Mouse (Mus musculus) liver, postnatal 0 days (tissue): ENCODE data around the gene Atp23. TPM values are rescaled to one million over a fixed set of nuclear protein-coding genes. Genes with fewer than 3 reads are reported as not detected.
"Not testable (repeated sequence)": the region's sequence is repeated elsewhere in the genome, so short reads cannot be mapped to it uniquely, and the experiment has no call there.

Experiments used
- ATAC-seq: fragments of 200-750 bp; cut with Nextera tagmentation; 2 replicates; pipeline ENCODE4 v1.8.0; 2017; ENCODE audit warnings: mild to moderate bottlenecking, moderate library complexity
- DNase-seq: peaks from one replicate; pipeline ENCODE4 v3.0.0-alpha.2; 2016
- H3K27ac ChIP-seq: fragments of 300-500 bp; sonication (generic); 2 replicates; pipeline ENCODE4 v1.5.1; 2014; ENCODE audit warnings: antibody characterized with exemption, moderate library complexity, mild to moderate bottlenecking, low read depth
- H3K27me3 ChIP-seq: fragments of 300-500 bp; sonication (generic); 2 replicates; pipeline ENCODE4 v1.6.1; 2014; ENCODE audit warnings: low read length, control low read depth, mixed read lengths; ENCODE audit not compliant: insufficient read depth
- H3K36me3 ChIP-seq: fragments of 300-500 bp; sonication (generic); replicated peaks from 2 replicates; pipeline ENCODE4 v1.6.1; 2014; ENCODE audit warnings: mild to moderate bottlenecking, control low read depth, low read length, moderate library complexity, mixed read lengths; ENCODE audit not compliant: insufficient read depth
- H3K4me1 ChIP-seq: fragments of 300-500 bp; sonication (generic); 2 replicates; pipeline ENCODE4 v1.6.1; 2014; ENCODE audit warnings: antibody characterized with exemption, mild to moderate bottlenecking, control low read depth; ENCODE audit not compliant: insufficient read depth
- H3K4me2 ChIP-seq: fragments of 300-500 bp; sonication (generic); 2 replicates; pipeline ENCODE4 v1.6.1; 2014; ENCODE audit warnings: low read depth, mild to moderate bottlenecking, low read length, moderate library complexity, mixed read lengths
- H3K4me3 ChIP-seq: fragments of 300-500 bp; sonication (generic); 2 replicates; pipeline ENCODE4 v1.5.1; 2014; ENCODE audit warnings: low read depth, low read length
- H3K9ac ChIP-seq: fragments of 300-500 bp; sonication (generic); replicated peaks from 2 replicates; pipeline ENCODE4 v1.6.1; 2014; ENCODE audit warnings: mild to moderate bottlenecking, moderate library complexity
- H3K9me3 ChIP-seq: fragments of 300-500 bp; sonication (generic); 2 replicates; pipeline ENCODE4 v1.6.1; 2016; ENCODE audit warnings: mild to moderate bottlenecking, control low read depth, low read length, mixed read lengths
- CTCF ChIP-seq: sonication (generic); IDR thresholded peaks from 2 replicates; pipeline ENCODE4 v1.5.1; 2016; ENCODE audit warnings: antibody characterized with exemption, low read depth
- EP300 ChIP-seq: IDR thresholded peaks from 2 replicates; pipeline ENCODE4 v1.6.1; 2016; ENCODE audit warnings: antibody characterized with exemption, low read depth, mild to moderate bottlenecking
- WGBS: fragments of 180-500 bp; shearing (Covaris S2); extraction: QIAGEN DNeasy Blood & Tissue Kit; methylation state at CpG from one replicate; pipeline ENCODE4 v1.1.7; 2014; ENCODE audit not compliant: insufficient replicate concordance; 5-methylcytosine and 5-hydroxymethylcytosine counted together
- polyA plus RNA-seq: library from polyadenylated mRNA; unstranded; fragments of >200 nt; fragmentation: Nextera tagmentation; extraction: Ambion mirVana; gene quantifications from 2 replicates; pipeline ENCODE4 v1.2.1, GENCODE M21; 2015

The Atp23 gene
- polyA plus RNA-seq, 1 experiment from 2014 or later, result 5.8 TPM

DNA sequence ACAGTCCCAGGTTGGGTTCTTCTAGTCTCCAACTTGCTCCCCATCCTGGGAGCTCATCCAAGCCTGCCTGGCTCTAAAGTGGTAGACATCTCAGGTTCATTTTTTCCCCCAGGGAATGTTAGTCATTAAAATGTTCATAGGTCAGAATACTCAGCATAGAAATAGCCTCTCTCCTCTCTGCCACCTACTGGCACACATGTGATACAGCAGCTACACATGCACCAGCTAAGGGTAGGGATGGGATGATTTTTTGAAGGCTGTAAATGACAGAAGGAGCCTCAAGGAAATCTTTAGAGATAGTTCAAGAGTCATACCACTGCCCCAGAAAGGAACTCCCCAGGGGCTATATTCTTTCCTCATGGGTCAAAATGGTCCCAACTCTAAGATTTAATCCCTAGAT, 60.9 kb downstream of the Atp23 start:
- no peak for DNase-seq
- Histone ChIP-seq H3K27ac (no peak overlapping the region), H3K27me3 (no peaks in the 10 kb centered on the region), H3K9ac (no peak overlapping the region), H3K4me2 (no peak overlapping the region), H3K36me3 (no peaks in the 10 kb centered on the region), H3K4me3 (no peak overlapping the region), H3K9me3 (no peaks in the 10 kb centered on the region), H3K4me1 (no peaks in the 10 kb centered on the region)
- peak; percentile 44 for TF ChIP-seq CTCF
- no peak for TF ChIP-seq EP300
- no peak for ATAC-seq

DNA sequence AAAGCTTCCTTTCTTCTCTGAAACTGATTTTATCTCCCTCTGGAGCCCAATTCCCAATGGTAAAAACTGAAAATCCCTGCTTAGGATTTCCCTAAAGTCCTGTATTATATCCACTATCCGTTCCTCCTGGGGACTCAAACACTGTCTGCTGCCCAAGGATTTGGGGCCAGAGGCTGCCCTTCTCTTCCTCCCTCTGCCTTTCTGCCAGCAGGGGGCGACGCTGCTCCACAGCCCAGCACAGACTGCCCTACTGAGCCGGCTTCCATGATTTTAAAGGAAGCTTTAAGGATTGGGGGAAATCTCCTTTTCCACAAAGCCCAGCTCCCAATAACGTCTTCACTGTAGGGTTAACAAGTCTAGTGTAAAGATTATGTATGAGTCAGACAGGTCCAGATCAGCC, 68.1 kb downstream of the Atp23 start:
- Histone ChIP-seq H3K36me3 (no peaks in the 10 kb centered on the region), H3K9ac (no peak overlapping the region), H3K4me3 (no peak overlapping the region), H3K27me3 (no peaks in the 10 kb centered on the region), H3K4me2 (no peak overlapping the region), H3K27ac (no peak overlapping the region), H3K9me3 (no peaks in the 10 kb centered on the region; the same call in 1 of the 2 replicates), H3K4me1 (no peaks in the 10 kb centered on the region)
- TF ChIP-seq EP300, result no peak
- TF ChIP-seq CTCF, result peak; percentile 71
- 47% methylated on average over 5 of the region's 5 CpGs for WGBS
- peak; percentile 44 for DNase-seq
- no peak for ATAC-seq

DNA sequence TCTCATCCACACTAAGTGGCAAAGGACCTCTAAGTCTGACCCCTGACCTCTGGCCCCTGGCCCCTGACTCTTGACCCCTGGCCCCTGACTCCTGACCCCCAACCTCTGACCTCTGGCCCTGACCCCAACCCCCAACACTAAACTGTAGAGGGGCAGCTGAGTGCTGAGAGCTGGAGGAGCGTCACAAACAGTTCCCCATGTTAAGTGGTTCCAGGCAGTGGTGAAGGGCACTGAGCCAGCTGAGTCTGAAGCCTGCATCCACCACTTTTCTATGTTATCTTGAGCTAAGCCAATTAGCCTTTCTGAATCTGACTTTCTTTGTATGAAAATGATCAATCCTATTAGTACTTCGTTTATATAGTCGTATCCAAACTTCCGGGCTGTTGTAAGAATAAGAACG, 69.8 kb downstream of the Atp23 start:
- no peak for TF ChIP-seq CTCF
- TF ChIP-seq EP300, result no peak
- 80% methylated on average over 5 of the region's 5 CpGs for WGBS

DNA sequence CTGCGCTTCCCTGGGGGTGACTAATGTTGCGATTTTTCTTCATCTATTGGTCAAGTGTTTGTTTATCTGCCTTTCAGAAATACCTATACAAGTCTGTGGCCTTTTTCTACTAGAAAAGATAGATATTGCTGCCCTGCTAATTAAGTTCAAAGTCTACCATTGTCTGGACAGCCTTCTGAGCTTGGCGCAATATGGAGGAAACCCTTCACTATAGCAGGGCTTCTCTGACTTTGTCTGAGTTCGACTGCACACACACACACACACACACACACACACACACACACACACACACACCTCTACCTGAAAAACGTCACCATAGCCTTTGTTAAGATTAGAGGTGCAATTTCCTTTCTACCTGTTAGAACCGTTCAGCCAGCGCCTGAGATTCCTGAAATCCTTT, 72.5 kb downstream of the Atp23 start:
- no peaks in the 10 kb centered on the region for H3K36me3 ChIP-seq
- H3K9me3 ChIP-seq, result no peaks in the 10 kb centered on the region; the same call in 1 of the 2 replicates
- TF ChIP-seq EP300 (no peak), CTCF (no peak)
- no peaks in the 10 kb centered on the region for H3K27me3 ChIP-seq
- 72% methylated on average over 7 of the region's 7 CpGs for WGBS
- H3K4me2 ChIP-seq, result no peak overlapping the region
- no peak overlapping the region for H3K27ac ChIP-seq
- DNase-seq (no peak), ATAC-seq (no peak)
- no peak overlapping the region for H3K9ac ChIP-seq
- no peak overlapping the region for H3K4me3 ChIP-seq
- H3K4me1 ChIP-seq, result no peaks in the 10 kb centered on the region

More for the DNA sequence above, 69.8 kb downstream of the Atp23 start:
- Histone ChIP-seq H3K36me3 (no peaks in the 10 kb centered on the region), H3K4me3 (no peak overlapping the region), H3K27ac (no peak overlapping the region), H3K9me3 (no peaks in the 10 kb centered on the region; the same call in 1 of the 2 replicates), H3K27me3 (no peaks in the 10 kb centered on the region), H3K9ac (no peak overlapping the region), H3K4me2 (no peak overlapping the region), H3K4me1 (no peaks in the 10 kb centered on the region)
- DNase-seq (no peak), ATAC-seq (no peak)

DNA sequence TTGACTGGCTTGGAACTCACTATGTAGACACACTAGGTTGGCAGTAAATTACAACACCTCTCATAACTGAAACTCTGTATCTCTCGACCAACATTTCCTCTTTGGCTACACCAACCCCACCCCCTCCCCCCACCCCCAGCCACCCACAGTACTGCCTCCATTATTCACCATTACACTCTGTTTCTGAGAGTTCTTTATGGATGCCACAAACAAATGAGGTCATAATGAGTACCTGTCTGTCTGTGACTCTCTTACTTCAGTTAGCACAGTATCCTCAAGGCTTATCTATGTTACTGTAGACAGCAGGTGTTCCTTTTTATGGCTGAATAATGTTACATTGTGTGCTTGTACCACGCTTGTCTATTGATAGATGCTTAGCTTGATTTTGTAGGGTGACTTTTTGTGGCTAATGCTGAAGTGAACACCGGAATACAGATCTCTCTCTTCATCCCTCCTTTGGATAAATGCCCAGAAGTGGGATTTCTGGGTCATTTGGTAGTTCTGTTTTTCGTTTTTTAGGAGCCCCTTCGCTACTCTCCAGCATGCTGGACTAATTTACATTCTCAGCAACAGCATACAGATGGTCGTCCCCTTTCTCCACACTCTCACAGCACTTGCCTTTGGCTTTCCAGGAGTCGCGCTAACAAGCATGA, 73.1 kb downstream of the Atp23 start:
- Histone ChIP-seq H3K36me3 (no peaks in the 10 kb centered on the region), H3K27me3 (no peaks in the 10 kb centered on the region), H3K4me3 (no peak overlapping the region), H3K4me2 (no peak overlapping the region), H3K4me1 (no peaks in the 10 kb centered on the region), H3K9ac (no peak overlapping the region), H3K27ac (no peak overlapping the region), H3K9me3 (no peaks in the 10 kb centered on the region; the same call in 1 of the 2 replicates)
- no peak for DNase-seq
- TF ChIP-seq EP300, result no peak
- no peak for TF ChIP-seq CTCF
- ATAC-seq, result peak; percentile 45; the same call in 1 of the 2 replicates
- WGBS, result 62% methylated on average over 8 of the region's 8 CpGs

DNA sequence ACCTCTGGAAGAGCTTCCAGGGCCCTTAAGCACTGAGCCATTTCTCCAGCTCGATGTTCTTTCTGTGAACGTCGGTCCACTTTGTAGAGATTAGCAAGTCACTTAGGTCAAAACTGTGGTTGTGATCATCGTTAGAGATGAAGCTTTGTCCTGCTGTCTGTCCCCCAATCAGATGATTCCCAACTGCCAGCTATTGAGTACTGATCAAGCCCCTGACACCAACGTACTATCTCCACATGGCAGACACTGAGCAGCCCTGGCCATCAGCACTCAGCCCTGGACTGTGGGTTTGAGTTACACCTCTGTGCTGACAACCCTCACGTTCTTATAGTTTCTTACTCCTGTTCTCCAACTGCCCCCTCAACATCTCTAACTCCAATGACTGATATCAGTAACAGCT, 74.2 kb downstream of the Atp23 start:
- WGBS, result 76% methylated on average over 6 of the region's 6 CpGs
- TF ChIP-seq EP300, result no peak

DNA sequence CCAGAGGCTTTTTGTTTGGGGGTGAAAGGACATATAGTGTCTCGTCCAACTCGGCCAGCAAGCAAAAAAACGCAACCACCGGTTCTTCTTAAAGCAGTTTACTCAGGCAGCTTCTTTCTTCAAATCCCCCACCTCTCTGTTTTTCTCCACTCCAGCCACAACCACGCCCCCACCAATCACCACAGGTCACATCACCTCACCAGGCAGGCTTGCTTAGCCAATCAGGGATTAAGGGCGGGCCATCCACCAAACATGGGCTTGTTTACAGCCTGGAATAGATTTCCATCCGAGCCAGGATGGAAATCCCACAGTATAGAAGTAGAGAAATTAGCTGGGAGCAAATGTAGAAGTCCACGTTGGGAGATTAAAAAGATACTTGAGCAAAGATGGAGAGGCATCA, 74.9 kb downstream of the Atp23 start:
- WGBS, result 80% methylated on average over 8 of the region's 8 CpGs
- not testable (repeated sequence) for ATAC-seq, H3K4me1 ChIP-seq

More for the DNA sequence above, 74.2 kb downstream of the Atp23 start:
- DNase-seq (no peak), ATAC-seq (no peak)
- H3K36me3 ChIP-seq, result no peaks in the 10 kb centered on the region
- H3K4me3 ChIP-seq, result no peak overlapping the region
- no peaks in the 10 kb centered on the region; the same call in 1 of the 2 replicates for H3K9me3 ChIP-seq
- H3K4me2 ChIP-seq, result no peak overlapping the region
- no peaks in the 10 kb centered on the region for H3K4me1 ChIP-seq
- no peaks in the 10 kb centered on the region for H3K27me3 ChIP-seq
- no peak overlapping the region for H3K27ac ChIP-seq
- no peak overlapping the region for H3K9ac ChIP-seq

More for the DNA sequence above, 74.9 kb downstream of the Atp23 start:
- H3K4me2 ChIP-seq, H3K9ac ChIP-seq, H3K27ac ChIP-seq, H3K36me3 ChIP-seq, DNase-seq, H3K9me3 ChIP-seq, H3K27me3 ChIP-seq, H3K4me3 ChIP-seq: not testable (repeated sequence)
